18 mouse cellular contexts compared by ENCODE assay signal in the genomic region with DNA sequence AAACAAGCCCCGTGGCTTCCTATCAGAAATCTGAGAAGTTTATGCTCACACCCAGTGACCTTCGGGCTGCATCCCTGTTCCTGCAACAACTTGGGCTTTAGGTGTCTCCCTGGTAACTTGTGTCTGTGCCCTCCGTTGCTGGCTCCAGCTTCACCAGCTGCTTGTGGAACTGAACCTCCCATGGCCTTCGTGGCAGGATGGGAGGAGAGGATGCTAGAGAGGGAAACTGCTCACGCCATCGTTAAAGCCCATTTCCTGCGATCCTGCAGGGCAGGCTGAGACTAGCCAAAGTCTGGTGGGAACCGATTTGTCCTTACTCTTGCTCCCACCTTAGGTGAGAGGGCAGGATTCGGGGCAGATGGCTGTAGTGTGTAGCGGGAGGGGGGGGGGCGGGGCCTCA. TPM values are rescaled to one million over a fixed set of nuclear protein-coding genes. Genes with fewer than 3 reads are reported as not detected.
"Had no signal": no experiment of that assay in that cellular context is flagged by ENCODE, and none has a peak within 500 bp of the region (broad histone marks: within the 10 kb centered on the region; RNA-seq: fewer than 3 reads in every experiment).

No protein-coding gene starts in this region.

- H3K27ac ChIP-seq: midbrain, embryonic 10.5 days; midbrain, embryonic 13.5 days; midbrain, embryonic 15.5 days; neural tube, embryonic 13.5 days; neural tube, embryonic 15.5 days; stomach, embryonic 15.5 days; stomach, postnatal 0 days had no signal

- H3K36me3 ChIP-seq: midbrain, embryonic 15.5 days; neural tube, embryonic 13.5 days; neural tube, embryonic 15.5 days; stomach, embryonic 15.5 days had no signal

- H3K4me3 ChIP-seq: midbrain, embryonic 10.5 days; midbrain, embryonic 13.5 days; midbrain, embryonic 15.5 days; myocyte; neural tube, embryonic 13.5 days; neural tube, embryonic 15.5 days; stomach, embryonic 15.5 days had no signal

- DNase-seq: lung, adult 18-20 months; lung, embryonic 14.5 days; lung, postnatal 10 days; lung, postnatal 4 days; retina, postnatal 1 day; right cerebral cortex, adult 18-20 months; thymus, adult 18-20 months; thymus, postnatal 14 days; thymus, postnatal 36 days had no signal

- H3K9ac ChIP-seq: lung, embryonic 14.5 days; midbrain, embryonic 13.5 days; midbrain, embryonic 15.5 days; neural tube, embryonic 13.5 days; neural tube, embryonic 15.5 days; stomach, embryonic 15.5 days had no signal

- H3K9me3 ChIP-seq: midbrain, embryonic 10.5 days; midbrain, embryonic 13.5 days; midbrain, embryonic 15.5 days; neural tube, embryonic 13.5 days; neural tube, embryonic 15.5 days; stomach, embryonic 15.5 days had no signal

- ATAC-seq: midbrain, embryonic 13.5 days; midbrain, embryonic 15.5 days had no signal

- H3K4me2 ChIP-seq: lung, embryonic 14.5 days; midbrain, embryonic 13.5 days; midbrain, embryonic 15.5 days; neural tube, embryonic 13.5 days; neural tube, embryonic 15.5 days; stomach, embryonic 15.5 days had no signal

RNA-seq across cellular contexts. Expression of gene Nxnl2, which starts 4.1 kb away (rescaled TPM):
- total RNA-seq: megakaryocyte-erythroid progenitor cell, adult 5-6 weeks had no signal
- polyA plus RNA-seq: myocyte had no signal
